ENCODE assay signal across 8 mouse cellular contexts in genomic region chr15:97778311-97779098, GRCm38 (mm10). TPM values are rescaled to one million over a fixed set of nuclear protein-coding genes. Genes with fewer than 3 reads are reported as not detected.
DNase-seq lines count a peak whose midpoint lies in the region; ATAC-seq and TF ChIP-seq lines count a peak whose summit lies in the region.

Gene Slc48a1 (plus strand): TSS chr15:97778520.

- H3K9me3 ChIP-seq in forebrain, postnatal 0 days (ENCODE audit: low read length) = no peaks in the 10 kb centered on the region
- no peaks in the 10 kb centered on the region for H3K9me3 ChIP-seq in hindbrain, embryonic 15.5 days
- no peaks in the 10 kb centered on the region for H3K9me3 ChIP-seq in midbrain, embryonic 13.5 days

- no peaks in the 10 kb centered on the region for H3K27me3 ChIP-seq in forebrain, postnatal 0 days (ENCODE audit: insufficient read depth, low read length)
- peaks cover 12% of the 10 kb centered on the region; the same call in 1 of the 2 replicates for H3K27me3 ChIP-seq in hindbrain, embryonic 15.5 days
- peaks cover 27% of the 10 kb centered on the region for H3K27me3 ChIP-seq in midbrain, embryonic 13.5 days

- no peaks in the 10 kb centered on the region for H3K4me1 ChIP-seq in forebrain, postnatal 0 days (ENCODE audit: insufficient read depth)
- H3K4me1 ChIP-seq in hindbrain, embryonic 15.5 days (replicated peaks) = peaks cover 11% of the 10 kb centered on the region
- peaks cover 12% of the 10 kb centered on the region for H3K4me1 ChIP-seq in midbrain, embryonic 13.5 days (replicated peaks)

- H3K4me2 ChIP-seq in forebrain, postnatal 0 days (ENCODE audit: low read depth) = no peak within 1 kb of the TSS
- no peak within 1 kb of the TSS for H3K4me2 ChIP-seq in hindbrain, embryonic 15.5 days
- H3K4me2 ChIP-seq in midbrain, embryonic 13.5 days (replicated peaks) = no peak within 1 kb of the TSS

- H3K27ac ChIP-seq in forebrain, postnatal 0 days (ENCODE audit: low read depth, low read length) = no peak within 1 kb of the TSS
- H3K27ac ChIP-seq in hindbrain, embryonic 15.5 days (replicated peaks) = no peak within 1 kb of the TSS
- H3K27ac ChIP-seq in midbrain, embryonic 13.5 days = no peak within 1 kb of the TSS

- intact Hi-C loops in left cerebral cortex, postnatal 4 days (cut with DNase I) = loop anchor here (2.0 kb wide), 1 partner anchor 62 kb away; no protein-coding TSS in a partner anchor

- H3K9ac ChIP-seq in forebrain, postnatal 0 days = no peak within 1 kb of the TSS
- H3K9ac ChIP-seq in hindbrain, embryonic 15.5 days = no peak within 1 kb of the TSS
- no peak within 1 kb of the TSS for H3K9ac ChIP-seq in midbrain, embryonic 13.5 days (replicated peaks)

- no peak within 1 kb of the TSS for H3K4me3 ChIP-seq in forebrain, postnatal 0 days (ENCODE audit: low read depth, low read length)
- no peak within 1 kb of the TSS for H3K4me3 ChIP-seq in hindbrain, embryonic 15.5 days
- no peak within 1 kb of the TSS for H3K4me3 ChIP-seq in midbrain, embryonic 13.5 days (replicated peaks)

- no peak for TF ChIP-seq CTCF in forebrain, postnatal 0 days (IDR thresholded peaks at IDR 0.05; ENCODE audit: low read depth)

- no peaks in the 10 kb centered on the region for H3K36me3 ChIP-seq in forebrain, postnatal 0 days (ENCODE audit: insufficient read depth)
- H3K36me3 ChIP-seq in hindbrain, embryonic 15.5 days = no peaks in the 10 kb centered on the region
- H3K36me3 ChIP-seq in midbrain, embryonic 13.5 days = no peaks in the 10 kb centered on the region

- WGBS in forebrain, postnatal 0 days = 74% methylated on average over 8 of the region's 8 CpGs
- 76% methylated on average over 8 of the region's 8 CpGs for WGBS in hindbrain, embryonic 15.5 days
- 78% methylated on average over 8 of the region's 8 CpGs for WGBS in midbrain, embryonic 13.5 days

- no peak for DNase-seq in thymus, postnatal 0 days (ENCODE audit: low spot score)
- no peak for DNase-seq in thymus, adult 18-20 months
- no peak for DNase-seq in forebrain, postnatal 0 days
- DNase-seq in left cerebral cortex, postnatal 4 days = no peak
- DNase-seq in spleen, postnatal 10 days (ENCODE audit: low spot score in 2 of 2) = no peak
- DNase-seq in urinary bladder, postnatal 10 days (ENCODE audit: low spot score) = no peak

- ATAC-seq in forebrain, postnatal 0 days = no peak
- no peak for ATAC-seq in hindbrain, embryonic 15.5 days (ENCODE audit: low FRiP score, low read depth)
- ATAC-seq in midbrain, embryonic 13.5 days = no peak

RNA-seq across cellular contexts. Expression of gene Slc48a1, which starts in this region (rescaled TPM):
- polyA plus RNA-seq in thymus, postnatal 0 days (2015; fragmentation: Nextera tagmentation; extraction: Ambion mirVana) = 44.5 and 48.3 TPM in 2 replicates
- 40.2 and 56.4 TPM in 2 replicates for total RNA-seq in forebrain, postnatal 0 days (2014; rRNA removed)
- polyA plus RNA-seq in forebrain, postnatal 0 days (2015; fragmentation: Nextera tagmentation; extraction: Ambion mirVana) = 123 and 135 TPM in 2 replicates
- 93.1 and 97.5 TPM in 2 replicates for polyA plus RNA-seq in hindbrain, embryonic 15.5 days (2015; fragmentation: Nextera tagmentation; extraction: Ambion mirVana)
- 10 to 100 TPM; 81.8 to 84.6 TPM for total RNA-seq in left cerebral cortex, postnatal 4 days (2021)
- polyA plus RNA-seq in midbrain, embryonic 13.5 days (2015; fragmentation: Nextera tagmentation; extraction: Ambion mirVana) = 48.0 and 59.8 TPM in 2 replicates
